Mouse (Mus musculus): ENCODE data around the gene Zfp273. TPM values are rescaled to one million over a fixed set of nuclear protein-coding genes. Genes with fewer than 3 reads are reported as not detected.
"Not testable (repeated sequence)": the region's sequence is repeated elsewhere in the genome, so short reads cannot be mapped to it uniquely, and the experiment has no call there.

Zfp273 gene
- polyA plus RNA-seq, 2 experiments = 4.1 to 7.6 TPM

- Histone ChIP-seq H3K27me3 (ENCODE audit: control insufficient read depth, insufficient read depth, low read length) (no peaks in the 10 kb centered on the region), H3K4me1 (ENCODE audit: control insufficient read depth, insufficient read depth, low read length) (no peaks in the 10 kb centered on the region), H3K9ac (ENCODE audit: low read depth, low read length, severe bottlenecking) (no peak overlapping the region), H3K9me3 (ENCODE audit: control insufficient read depth, low read length) (no peaks in the 10 kb centered on the region), H3K4me3 (replicated peaks; ENCODE audit: low read length) (no peak overlapping the region), H3K4me2 (replicated peaks; ENCODE audit: low read depth, low read length, severe bottlenecking) (no peak overlapping the region), H3K27ac (replicated peaks; ENCODE audit: low read depth, low read length) (no peak overlapping the region), H3K36me3 (ENCODE audit: control insufficient read depth, insufficient read depth, low read length) (no peaks in the 10 kb centered on the region)
- DNase-seq (ENCODE audit: low spot score) (no peak), ATAC-seq (ENCODE audit: low FRiP score, low read depth) (no peak)
- TF ChIP-seq POLR2A (IDR thresholded peaks at IDR 0.05; ENCODE audit: borderline replicate concordance, extremely low read depth, insufficient read depth, insufficient read length) = no peak
- 28% methylated on average over 3 of the region's 3 CpGs for WGBS
Observed at GRCm38 (mm10) chr13:67867899-67868298, 54.4 kb downstream of the Zfp273 start.

GRCm38 (mm10) chr13:67876049-67876698 lies 62.6 kb downstream of the Zfp273 start:
- H3K4me1 ChIP-seq (ENCODE audit: control insufficient read depth, insufficient read depth, low read length); ATAC-seq (ENCODE audit: low FRiP score, low read depth); H3K36me3 ChIP-seq (ENCODE audit: control insufficient read depth, insufficient read depth, low read length); H3K4me3 ChIP-seq (replicated peaks; ENCODE audit: low read length); H3K27me3 ChIP-seq (ENCODE audit: control insufficient read depth, insufficient read depth, low read length); H3K27ac ChIP-seq (replicated peaks; ENCODE audit: low read depth, low read length); H3K9me3 ChIP-seq (ENCODE audit: control insufficient read depth, low read length); H3K9ac ChIP-seq (ENCODE audit: low read depth, low read length, severe bottlenecking); DNase-seq (ENCODE audit: low spot score); H3K4me2 ChIP-seq (replicated peaks; ENCODE audit: low read depth, low read length, severe bottlenecking): not testable (repeated sequence)
- WGBS = 39% methylated on average over 6 of the region's 12 CpGs

Other genes starting within 250 kb of the Zfp273 start
- gene Zfp729b, start 204.0 kb upstream of the Zfp273 start, polyA plus RNA-seq (2012; rRNA removed) = 2.1 and 3.0 TPM in 2 replicates
- 5.2 and 6.1 TPM in 2 replicates for gene Zfp729b, start 204.0 kb upstream of the Zfp273 start, polyA plus RNA-seq (2014; fragmentation: Nextera tagmentation; extraction: Ambion mirVana)
- gene Gm49345, start 176.0 kb upstream of the Zfp273 start, polyA plus RNA-seq (2012; rRNA removed) = not detected in 2 replicates
- not detected in 2 replicates for gene Gm49345, start 176.0 kb upstream of the Zfp273 start, polyA plus RNA-seq (2014; fragmentation: Nextera tagmentation; extraction: Ambion mirVana)
- 2.9 and 3.5 TPM in 2 replicates for gene Zfp729a, start 175.9 kb upstream of the Zfp273 start, polyA plus RNA-seq (2012; rRNA removed)
- gene Zfp729a, start 175.9 kb upstream of the Zfp273 start, polyA plus RNA-seq (2014; fragmentation: Nextera tagmentation; extraction: Ambion mirVana) = 5.1 and 5.4 TPM in 2 replicates
- 9.8 and 10.3 TPM in 2 replicates for gene Zfp738, start 126.7 kb upstream of the Zfp273 start, polyA plus RNA-seq (2012; rRNA removed)
- gene Zfp738, start 126.7 kb upstream of the Zfp273 start, polyA plus RNA-seq (2014; fragmentation: Nextera tagmentation; extraction: Ambion mirVana) = 11.5 and 11.8 TPM in 2 replicates
- gene Zfp65, start 84.6 kb upstream of the Zfp273 start, polyA plus RNA-seq (2012; rRNA removed) = 3.9 and 6.1 TPM in 2 replicates
- gene Zfp65, start 84.6 kb upstream of the Zfp273 start, polyA plus RNA-seq (2014; fragmentation: Nextera tagmentation; extraction: Ambion mirVana) = 2.8 and 3.1 TPM in 2 replicates
- gene Zfp85, start 58.5 kb upstream of the Zfp273 start, polyA plus RNA-seq (2012; rRNA removed) = 2.9 and 3.8 TPM in 2 replicates
- gene Zfp85, start 58.5 kb upstream of the Zfp273 start, polyA plus RNA-seq (2014; fragmentation: Nextera tagmentation; extraction: Ambion mirVana) = 3.8 and 6.3 TPM in 2 replicates
- 2.5 and 2.6 TPM in 2 replicates for gene Zfp493, start 34.0 kb upstream of the Zfp273 start, polyA plus RNA-seq (2012; rRNA removed)
- gene Zfp493, start 34.0 kb upstream of the Zfp273 start, polyA plus RNA-seq (2014; fragmentation: Nextera tagmentation; extraction: Ambion mirVana) = 2.2 and 2.5 TPM in 2 replicates
- gene Gm10037, start 17.4 kb downstream of the Zfp273 start, polyA plus RNA-seq (2012; rRNA removed) = 5.0 TPM in 2 replicates
- gene Gm10037, start 17.4 kb downstream of the Zfp273 start, polyA plus RNA-seq (2014; fragmentation: Nextera tagmentation; extraction: Ambion mirVana) = 3.0 and 3.7 TPM in 2 replicates
- gene BC048507, start 49.6 kb downstream of the Zfp273 start, polyA plus RNA-seq (2012; rRNA removed) = not detected in 2 replicates
- gene BC048507, start 49.6 kb downstream of the Zfp273 start, polyA plus RNA-seq (2014; fragmentation: Nextera tagmentation; extraction: Ambion mirVana) = not detected in 2 replicates